Mouse (Mus musculus) hindbrain, embryonic 10.5 days (tissue): ENCODE results near the gene Mbip. TPM values are rescaled to one million over a fixed set of nuclear protein-coding genes. Genes with fewer than 3 reads are reported as not detected.
A peak's percentile ranks its signal among the peaks of the same experiment; 100 is the strongest.

Experiments
- DNase-seq: peaks from one replicate; pipeline ENCODE4 v3.0.0-alpha.2; 2017; ENCODE audit warnings: low spot score
- H3K27ac ChIP-seq: fragments of 300-500 bp; sonication (generic); 2 replicates; pipeline ENCODE4 v1.5.1; 2016; ENCODE audit warnings: mild to moderate bottlenecking, moderate library complexity
- H3K27me3 ChIP-seq: fragments of 300-500 bp; sonication (generic); 2 replicates; pipeline ENCODE4 v1.6.1; 2016; ENCODE audit warnings: mild to moderate bottlenecking; ENCODE audit not compliant: poor library complexity, insufficient read depth, severe bottlenecking
- H3K36me3 ChIP-seq: fragments of 300-500 bp; sonication (generic); 2 replicates; pipeline ENCODE4 v1.6.1; 2016; ENCODE audit warnings: mild to moderate bottlenecking, moderate library complexity
- H3K4me1 ChIP-seq: fragments of 300-500 bp; sonication (generic); replicated peaks from 2 replicates; pipeline ENCODE4 v1.6.1; 2016; ENCODE audit warnings: mild to moderate bottlenecking
- H3K4me3 ChIP-seq: fragments of 300-500 bp; sonication (generic); 2 replicates; pipeline ENCODE4 v1.5.1; 2016; ENCODE audit warnings: mild to moderate bottlenecking, moderate library complexity
- H3K9me3 ChIP-seq: fragments of 300-500 bp; sonication (generic); 2 replicates; pipeline ENCODE4 v1.6.1; 2016; ENCODE audit warnings: mild to moderate bottlenecking, moderate library complexity
- WGBS: fragments of 180-500 bp; shearing (Covaris S2); methylation state at CpG from one replicate; pipeline ENCODE4 v1.1.7; 2016; 5-methylcytosine and 5-hydroxymethylcytosine counted together
- polyA plus RNA-seq: library from polyadenylated mRNA; unstranded; fragments of >200 nt; fragmentation: Nextera tagmentation; extraction: Ambion mirVana; gene quantifications from 2 replicates; pipeline ENCODE4 v1.2.1, GENCODE M21; 2016

Mbip gene
- 44.2 and 47.3 TPM in 2 replicates for polyA plus RNA-seq

DNA sequence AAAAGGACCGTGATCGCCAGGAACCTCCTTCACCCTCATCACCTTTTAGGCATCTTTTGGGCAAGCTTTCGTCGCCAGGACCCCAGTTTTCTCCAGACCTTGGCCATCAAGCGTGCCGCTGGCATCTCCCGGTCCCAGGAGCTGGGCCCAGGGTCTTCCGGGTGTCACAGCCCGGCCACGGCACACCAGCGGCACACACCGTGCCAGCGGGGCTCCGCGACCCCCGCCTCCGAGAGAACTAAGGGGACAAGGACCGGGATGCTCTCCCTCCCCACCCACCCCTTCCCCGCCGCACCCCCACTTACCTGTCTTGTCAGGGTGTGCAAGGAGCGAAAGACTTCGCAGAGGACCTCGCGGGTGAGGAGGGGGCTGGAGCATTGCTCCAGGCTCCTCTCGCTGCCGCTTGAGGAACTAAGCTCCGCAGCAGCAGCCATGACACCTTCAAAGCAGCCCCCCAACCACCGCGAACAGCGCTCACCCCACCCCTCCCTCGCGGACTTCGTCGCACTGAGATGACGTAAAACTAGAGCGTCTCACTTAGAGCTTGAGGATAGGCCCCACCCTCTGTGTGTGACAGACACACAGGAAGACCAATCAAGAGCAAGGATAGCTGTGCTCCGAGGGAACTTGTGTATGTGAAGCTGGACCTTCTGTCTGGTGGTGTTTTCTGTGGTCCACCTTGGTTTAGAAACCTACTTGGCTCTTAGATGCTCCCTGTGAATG is at the start of gene Mbip:
Gene Mbip, minus strand, starts transcription at position 528 of the 723 bp plus-strand sequence.
- Histone ChIP-seq H3K27ac (peak within 1 kb of the TSS; percentile 95), H3K27me3 (no peaks in the 10 kb centered on the region), H3K4me3 (peak within 1 kb of the TSS; percentile 91), H3K4me1 (peaks cover 5% of the 10 kb centered on the region), H3K9me3 (no peaks in the 10 kb centered on the region), H3K36me3 (no peaks in the 10 kb centered on the region)
- under 1% methylated on average over 37 of the region's 37 CpGs for WGBS
- DNase-seq, result peak; percentile 98

DNA sequence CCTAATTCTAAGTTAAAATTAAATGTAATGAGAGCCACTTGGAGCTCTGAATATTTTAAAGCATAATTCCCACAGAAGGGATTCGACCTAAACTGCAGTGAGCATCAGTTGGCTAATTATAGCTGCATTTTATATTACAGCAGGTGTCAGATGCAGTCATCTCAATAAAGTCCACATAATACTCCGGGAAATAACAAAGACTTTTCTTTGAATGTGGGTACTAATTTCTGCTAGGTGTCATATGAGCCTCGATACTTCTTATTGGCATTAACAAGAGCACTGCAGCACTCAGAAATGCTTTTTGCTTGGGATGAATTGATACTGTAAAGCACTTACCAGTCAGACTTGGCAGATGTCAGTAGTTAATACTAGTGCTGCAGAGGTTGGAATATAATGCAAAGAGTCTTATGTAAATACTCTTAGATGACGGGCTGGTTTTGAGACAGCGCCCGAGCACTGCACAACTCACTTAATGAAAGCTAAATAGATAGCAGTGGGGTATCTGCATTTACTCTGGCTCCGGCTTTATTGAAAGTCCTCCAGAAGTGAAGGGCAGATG is 42.0 kb upstream of the Mbip start:
- Histone ChIP-seq H3K27ac (peak overlapping the region; percentile 56; the same call in 1 of the 2 replicates), H3K4me1 (peaks cover 24% of the 10 kb centered on the region), H3K4me3 (no peak overlapping the region; the same call in 1 of the 2 replicates), H3K9me3 (no peaks in the 10 kb centered on the region), H3K27me3 (no peaks in the 10 kb centered on the region), H3K36me3 (no peaks in the 10 kb centered on the region)
- no peak for DNase-seq
- 61% methylated on average over 7 of the region's 7 CpGs for WGBS

GRCm38 (mm10) chr12:56386955-56387646 is 41.4 kb upstream of the Mbip start:
- no peaks in the 10 kb centered on the region for H3K36me3 ChIP-seq
- peaks cover 24% of the 10 kb centered on the region for H3K4me1 ChIP-seq
- H3K27me3 ChIP-seq, result no peaks in the 10 kb centered on the region
- 35% methylated on average over 6 of the region's 6 CpGs for WGBS
- H3K9me3 ChIP-seq, result no peaks in the 10 kb centered on the region
- no peak overlapping the region; the same call in 1 of the 2 replicates for H3K4me3 ChIP-seq
- H3K27ac ChIP-seq, result peak overlapping the region; percentile 56; the same call in 1 of the 2 replicates
- DNase-seq, result peak; percentile 20

DNA sequence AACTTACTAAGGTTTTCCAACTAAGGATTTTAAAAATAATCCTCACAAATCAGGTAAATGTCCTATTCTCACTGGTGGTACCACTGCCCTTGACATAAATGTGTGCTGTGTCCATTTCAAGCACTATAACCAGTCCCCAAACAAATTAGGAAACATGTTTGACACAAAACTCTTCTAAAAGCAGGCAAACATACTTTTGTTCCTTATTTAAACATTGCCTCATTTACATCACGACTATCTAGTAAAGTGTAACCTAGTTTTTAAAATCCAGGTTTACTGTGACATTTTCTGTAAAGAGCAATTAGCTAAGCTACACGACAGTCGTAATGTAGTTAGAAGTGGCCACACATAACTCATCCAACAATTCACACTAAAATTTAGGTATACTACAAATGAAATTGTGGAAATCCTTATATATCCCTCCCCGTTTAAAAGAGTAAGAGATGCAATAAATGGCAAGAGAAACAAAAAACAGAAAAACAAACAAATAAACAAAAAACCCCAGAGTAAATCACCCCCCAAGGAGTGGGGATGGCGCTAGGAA is 851 bp downstream of the Mbip start:
- H3K36me3 ChIP-seq, result 0 out of 2 replicates have a peak, but pooled peaks cover 4% of the 10 kb centered on the region
- H3K27me3 ChIP-seq, result no peaks in the 10 kb centered on the region
- peaks cover 5% of the 10 kb centered on the region for H3K4me1 ChIP-seq
- no peak for DNase-seq
- 8% methylated on average over 5 of the region's 5 CpGs for WGBS
- no peaks in the 10 kb centered on the region for H3K9me3 ChIP-seq
- H3K4me3 ChIP-seq, result peak overlapping the region; percentile 91
- H3K27ac ChIP-seq, result peak overlapping the region; percentile 95

DNA sequence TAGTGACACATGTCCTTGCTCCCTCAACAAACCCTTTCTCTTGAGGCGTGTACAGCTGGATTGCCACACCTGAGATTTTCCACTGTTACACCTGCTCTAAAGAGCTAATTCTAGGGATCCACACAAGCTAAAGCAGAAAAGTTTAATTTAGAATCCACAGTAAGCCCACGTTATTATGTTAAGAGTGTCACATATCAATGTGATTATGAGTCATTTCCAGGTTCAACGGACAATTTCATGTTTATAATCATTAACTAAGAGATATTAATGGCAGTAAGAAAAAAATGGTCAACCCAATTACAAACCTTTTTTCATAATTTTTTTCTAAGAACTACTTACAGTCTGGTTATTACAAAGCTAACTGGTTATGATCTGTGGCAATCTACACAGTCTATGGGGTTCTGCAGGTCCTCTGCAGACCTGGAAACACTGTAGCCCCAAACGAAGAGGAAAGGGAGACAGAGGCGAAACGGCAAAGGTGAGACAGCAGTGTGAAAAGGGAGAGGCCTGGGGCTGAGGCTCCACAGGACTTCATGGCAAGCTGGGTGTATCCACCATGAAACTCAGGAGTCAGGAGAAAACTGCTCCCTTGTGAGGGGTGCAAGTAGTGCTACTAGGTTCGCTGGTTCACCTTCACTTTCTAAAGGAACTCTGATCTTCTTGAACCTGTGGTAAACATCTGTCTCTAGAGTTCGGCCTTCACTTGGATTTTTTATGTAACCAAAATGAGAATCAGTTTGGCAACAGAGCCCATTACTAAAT is 6.2 kb downstream of the Mbip start:
- Histone ChIP-seq H3K4me1 (peaks cover 6% of the 10 kb centered on the region; the same call in 1 of the 2 replicates), H3K27me3 (no peaks in the 10 kb centered on the region), H3K36me3 (peaks cover 42% of the 10 kb centered on the region), H3K4me3 (no peak overlapping the region), H3K27ac (no peak overlapping the region), H3K9me3 (no peaks in the 10 kb centered on the region)
- DNase-seq, result no peak
- 77% methylated on average over 8 of the region's 8 CpGs for WGBS

DNA sequence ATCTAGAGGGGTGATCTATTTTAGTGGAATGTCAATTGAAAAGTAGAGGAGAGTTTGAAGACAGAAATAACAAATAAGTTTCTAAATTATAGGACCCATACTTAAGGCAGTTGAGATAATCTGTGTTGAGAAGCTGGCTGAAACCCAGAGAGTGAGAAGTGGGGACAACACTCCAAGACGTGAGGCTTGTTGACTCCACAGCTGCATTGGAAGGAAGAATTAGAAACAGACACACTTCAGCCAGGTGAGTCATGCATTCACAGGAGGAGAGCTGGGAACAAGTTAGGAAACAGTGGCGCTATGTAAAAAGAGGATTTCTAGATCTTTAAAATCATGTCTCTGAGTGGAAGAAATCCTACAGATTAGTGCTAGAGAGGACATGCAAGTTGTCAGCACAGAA is 12.2 kb downstream of the Mbip start:
- H3K4me1 ChIP-seq, result no peaks in the 10 kb centered on the region
- no peak overlapping the region for H3K27ac ChIP-seq
- H3K27me3 ChIP-seq, result no peaks in the 10 kb centered on the region
- H3K9me3 ChIP-seq, result no peaks in the 10 kb centered on the region
- no peak for DNase-seq
- H3K4me3 ChIP-seq, result no peak overlapping the region
- 86% methylated on average over 2 of the region's 2 CpGs for WGBS
- peaks cover 87% of the 10 kb centered on the region for H3K36me3 ChIP-seq

DNA sequence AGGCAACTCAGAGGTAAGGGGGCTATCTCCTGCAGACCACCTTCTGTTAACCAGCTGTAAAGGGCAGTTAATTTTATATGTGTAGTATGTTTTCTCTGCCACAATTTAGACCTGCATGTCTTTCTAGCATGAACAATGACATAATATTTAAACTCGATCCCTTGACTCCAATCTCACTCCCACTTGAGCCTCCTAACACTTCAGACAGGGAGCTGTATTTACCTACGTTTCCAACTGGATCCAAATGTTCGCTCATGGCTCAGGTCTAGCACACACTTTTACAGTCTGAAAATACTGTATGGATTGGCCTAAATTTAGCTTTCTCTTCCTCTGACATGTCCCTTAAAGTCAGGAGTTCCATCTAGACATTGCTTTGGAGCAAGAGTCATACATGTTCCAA is 13.2 kb downstream of the Mbip start:
- Histone ChIP-seq H3K9me3 (no peaks in the 10 kb centered on the region), H3K27ac (no peak overlapping the region), H3K4me1 (no peaks in the 10 kb centered on the region), H3K27me3 (no peaks in the 10 kb centered on the region), H3K36me3 (peaks cover 95% of the 10 kb centered on the region), H3K4me3 (no peak overlapping the region)
- DNase-seq, result no peak
- 97% methylated on average over 3 of the region's 3 CpGs for WGBS

DNA sequence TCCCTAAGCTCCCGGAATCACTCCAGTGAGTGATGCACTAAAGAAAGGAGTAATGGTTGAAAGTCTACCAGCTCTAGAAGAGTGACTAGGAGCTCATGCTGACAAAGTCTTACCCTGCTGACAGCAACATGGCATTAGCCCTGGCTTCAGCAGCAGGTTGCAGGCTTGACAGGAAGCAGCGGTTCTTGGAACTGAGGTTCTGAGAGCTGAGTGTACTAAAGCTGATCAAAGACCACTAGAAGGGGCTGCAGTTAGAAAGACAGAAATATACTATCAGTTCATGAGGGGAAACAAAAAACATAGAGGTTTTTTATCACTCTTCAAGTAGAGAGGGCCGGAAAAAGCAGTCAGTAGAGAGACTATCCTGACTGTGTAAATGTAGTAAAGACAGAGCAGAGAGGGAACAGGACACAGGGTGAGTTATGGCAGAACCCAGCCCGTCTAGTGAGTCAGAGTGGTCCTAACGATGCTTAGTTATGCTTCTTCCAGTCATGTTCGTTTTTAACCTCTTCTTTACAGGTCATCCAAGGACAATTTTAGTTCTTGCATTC is 18.2 kb downstream of the Mbip start:
- Histone ChIP-seq H3K9me3 (no peaks in the 10 kb centered on the region), H3K27me3 (no peaks in the 10 kb centered on the region), H3K4me1 (no peaks in the 10 kb centered on the region), H3K27ac (no peak overlapping the region), H3K36me3 (peaks cover 75% of the 10 kb centered on the region), H3K4me3 (no peak overlapping the region)
- whole genome bisulfite sequencing, result 92% methylated on average over 6 of the region's 6 CpGs
- DNase-seq, result no peak

DNA sequence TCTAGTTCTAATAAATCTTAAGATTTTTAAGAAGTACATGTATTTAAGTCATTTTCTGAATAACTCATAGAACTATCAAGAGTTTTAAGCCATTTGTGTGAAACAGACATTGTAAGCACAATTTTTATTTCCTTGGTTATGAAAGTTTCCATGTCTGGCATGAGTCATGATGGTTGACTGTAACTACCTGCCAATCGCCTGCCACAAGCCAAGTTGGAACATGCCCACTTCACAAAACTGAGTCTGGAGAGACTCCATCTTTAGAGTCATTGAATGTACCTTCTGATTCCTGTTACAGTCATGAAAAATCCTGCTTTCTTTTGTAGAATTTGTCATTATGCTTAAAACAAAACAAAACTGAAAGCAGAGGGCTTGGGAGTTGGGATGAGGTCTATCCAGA is 19.8 kb downstream of the Mbip start:
- no peaks in the 10 kb centered on the region for H3K27me3 ChIP-seq
- H3K9me3 ChIP-seq, result no peaks in the 10 kb centered on the region
- no peak overlapping the region for H3K4me3 ChIP-seq
- no peaks in the 10 kb centered on the region for H3K4me1 ChIP-seq
- no peak overlapping the region for H3K27ac ChIP-seq
- peaks cover 62% of the 10 kb centered on the region for H3K36me3 ChIP-seq
- no peak for DNase-seq
- 96% methylated on average over 1 of the region's 1 CpGs for WGBS

DNA sequence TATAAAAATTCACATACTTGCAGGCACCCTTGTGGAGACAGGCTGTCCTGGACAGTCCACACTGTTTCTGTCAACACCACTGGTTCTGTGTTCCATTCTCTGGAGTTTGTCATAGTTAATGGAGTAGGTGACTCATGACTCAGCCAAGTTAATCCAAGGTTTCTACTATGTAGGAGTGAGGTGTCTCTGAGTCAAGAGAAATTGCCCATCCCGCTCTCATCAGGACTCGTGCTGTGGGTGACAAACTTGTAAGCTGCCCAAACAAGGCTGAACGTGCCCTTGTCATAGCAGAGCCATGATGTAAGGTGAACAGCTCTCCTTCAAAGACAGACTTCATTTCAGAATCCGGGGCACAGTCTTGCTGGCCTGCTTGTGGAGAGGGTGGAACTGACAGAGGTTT is 26.8 kb downstream of the Mbip start:
- H3K9me3 ChIP-seq, result 0 out of 2 replicates have a peak, but pooled peaks cover 2% of the 10 kb centered on the region
- peaks cover 5% of the 10 kb centered on the region; the same call in 1 of the 2 replicates for H3K36me3 ChIP-seq
- no peak overlapping the region for H3K4me3 ChIP-seq
- DNase-seq, result no peak
- no peaks in the 10 kb centered on the region for H3K4me1 ChIP-seq
- 92% methylated on average over 4 of the region's 4 CpGs for WGBS
- no peak overlapping the region for H3K27ac ChIP-seq
- no peaks in the 10 kb centered on the region for H3K27me3 ChIP-seq

DNA sequence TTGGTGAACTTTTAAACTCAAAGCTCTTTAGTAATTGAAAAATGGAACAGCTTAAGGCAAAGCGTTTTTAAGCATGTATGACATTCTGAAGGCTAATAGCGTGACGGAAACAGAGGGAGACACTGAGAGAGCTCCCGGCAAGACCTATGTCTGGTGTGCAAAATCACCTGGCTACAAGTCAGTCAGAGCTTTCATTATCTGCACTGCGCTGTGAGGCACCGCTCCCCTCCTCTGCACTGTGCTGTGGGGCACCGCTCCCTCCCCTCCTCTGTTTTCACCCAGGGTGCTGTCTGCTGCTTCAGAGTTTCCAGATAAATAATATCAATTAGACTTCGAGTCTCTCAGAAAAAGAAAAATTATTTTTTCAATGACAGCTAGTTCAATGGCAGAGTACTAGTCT is 27.6 kb downstream of the Mbip start:
- Histone ChIP-seq H3K36me3 (peaks cover 5% of the 10 kb centered on the region; the same call in 1 of the 2 replicates), H3K4me1 (no peaks in the 10 kb centered on the region), H3K9me3 (0 out of 2 replicates have a peak, but pooled peaks cover 3% of the 10 kb centered on the region), H3K4me3 (no peak overlapping the region), H3K27me3 (no peaks in the 10 kb centered on the region), H3K27ac (no peak overlapping the region)
- 87% methylated on average over 8 of the region's 8 CpGs for WGBS
- no peak for DNase-seq

- Histone ChIP-seq H3K9me3 (no peaks in the 10 kb centered on the region), H3K4me1 (peaks cover 16% of the 10 kb centered on the region; the same call in 1 of the 2 replicates), H3K27me3 (peaks cover 34% of the 10 kb centered on the region), H3K4me3 (no peak overlapping the region), H3K36me3 (no peaks in the 10 kb centered on the region), H3K27ac (no peak overlapping the region)
- WGBS, result 87% methylated on average over 6 of the region's 6 CpGs
- no peak for DNase-seq
Observed at GRCm38 (mm10) chr12:56305758-56306157, 39.9 kb downstream of the Mbip start.
